Mouse (Mus musculus) stomach, postnatal 0 days (tissue): ENCODE results near the gene Mul1.

Experiments
- CTCF ChIP-seq: IDR thresholded peaks from 2 replicates; pipeline ENCODE4 v1.5.1; 2016; ENCODE audit warnings: antibody characterized with exemption, low read depth, mild to moderate bottlenecking, moderate library complexity
- EP300 ChIP-seq: optimal IDR thresholded peaks from 2 replicates; pipeline ENCODE3; 2016; ENCODE audit warnings: antibody characterized with exemption

GRCm38 (mm10) chr4:138447387-138447786 is 12.9 kb downstream of the Mul1 start:
- TF ChIP-seq CTCF (peak; percentile 99), EP300 (no peak)
